ENCODE assay signal across 8 mouse cellular contexts in genomic region chr11:116127156-116127980, GRCm38 (mm10). TPM values are rescaled to one million over a fixed set of nuclear protein-coding genes. Genes with fewer than 3 reads are reported as not detected.
A peak's percentile ranks its signal among the peaks of the same experiment; 100 is the strongest.
DNase-seq lines count a peak whose midpoint lies in the region; ATAC-seq and TF ChIP-seq lines count a peak whose summit lies in the region.

TSS of gene Trim47 (minus strand) at chr11:116127210.

- ATAC-seq in hindbrain, embryonic 14.5 days (ENCODE audit: low FRiP score): no peak

- no peak for TF ChIP-seq POLR2A in myocyte (IDR thresholded peaks at IDR 0.05; ENCODE audit: insufficient read length, low read depth)

- H3K9me3 ChIP-seq in hindbrain, embryonic 14.5 days (ENCODE audit: control insufficient read depth, low read length): no peaks in the 10 kb centered on the region

- no peak within 1 kb of the TSS for H3ac ChIP-seq in myocyte (ENCODE audit: control insufficient read depth, insufficient read length)

- no peaks in the 10 kb centered on the region for H3K27me3 ChIP-seq in hindbrain, embryonic 14.5 days (ENCODE audit: control insufficient read depth, insufficient read depth, low read length)
- H3K27me3 ChIP-seq in myocyte (ENCODE audit: control insufficient read depth, insufficient read depth, insufficient read length): no peaks in the 10 kb centered on the region

- H3K27ac ChIP-seq in hindbrain, embryonic 14.5 days: no peak within 1 kb of the TSS

- no peak for DNase-seq in thymus, postnatal 0 days (ENCODE audit: low spot score)
- no peak for DNase-seq in thymus, postnatal 10 days (ENCODE audit: low spot score in 2 of 2)
- DNase-seq in gastrocnemius, postnatal 10 days: peak; percentile 77
- DNase-seq in hindbrain, embryonic 14.5 days (ENCODE audit: low spot score): no peak
- peak; percentile 82 for DNase-seq in liver
- peak; percentile 91 for DNase-seq in urinary bladder, postnatal 4 days (ENCODE audit: low spot score in 2 of 2)
- DNase-seq in right cerebral cortex, postnatal 25 days: no peak

- H3K4me1 ChIP-seq in hindbrain, embryonic 14.5 days (replicated peaks; ENCODE audit: control insufficient read depth, insufficient read depth, low read length): peaks cover 12% of the 10 kb centered on the region

- no peak within 1 kb of the TSS for H3K4me3 ChIP-seq in hindbrain, embryonic 14.5 days (replicated peaks; ENCODE audit: low read length)
- H3K4me3 ChIP-seq in myocyte: no peak within 1 kb of the TSS

- H3K9ac ChIP-seq in hindbrain, embryonic 14.5 days: 0 out of 2 replicates have a peak within 1 kb of the TSS, but pooled peaks have one; percentile 5

- H3K36me3 ChIP-seq in hindbrain, embryonic 14.5 days (replicated peaks; ENCODE audit: control insufficient read depth, insufficient read depth): peaks cover 10% of the 10 kb centered on the region; the same call in 1 of the 2 replicates
- no peaks in the 10 kb centered on the region for H3K36me3 ChIP-seq in myocyte (ENCODE audit: control insufficient read depth, insufficient read depth)

- no peaks in the 10 kb centered on the region for H3K79me2 ChIP-seq in myocyte (ENCODE audit: control insufficient read depth, insufficient read depth)

- H3K4me2 ChIP-seq in hindbrain, embryonic 14.5 days (replicated peaks): 0 out of 2 replicates have a peak within 1 kb of the TSS, but pooled peaks have one; percentile 9
- H3K4me2 ChIP-seq in myocyte (ENCODE audit: low read depth): no peak within 1 kb of the TSS

- WGBS in hindbrain, embryonic 14.5 days: 29% methylated on average over 23 of the region's 23 CpGs

TF ChIP-seq in myocyte, 11 proteins besides CTCF, POLR2A, EP300 and RAD21:
- TF ChIP-seq MYOD1 (IDR thresholded peaks at IDR 0.05; ENCODE audit: control insufficient read depth in 1 of 3, insufficient read length in 2 of 3, low read depth in 2 of 3): peak in 1 of 3 experiments; percentile 37
- no peak for TF ChIP-seq TCF12 (IDR thresholded peaks at IDR 0.05; ENCODE audit: insufficient read depth, poor library complexity, severe bottlenecking)
TF ChIP-seq in myocyte: peak in this region for 1.

RNA-seq across cellular contexts. Expression of gene Trim47, which starts in this region (rescaled TPM):
- 10.8 and 10.9 TPM in 2 replicates for polyA plus RNA-seq in thymus, postnatal 0 days (2015; fragmentation: Nextera tagmentation; extraction: Ambion mirVana)
- total RNA-seq in gastrocnemius, postnatal 10 days (2021): 10 to 100 TPM; 21.9 to 31.7 TPM
- 9.4 and 10.6 TPM in 2 replicates for polyA plus RNA-seq in hindbrain, embryonic 14.5 days (2014; fragmentation: Nextera tagmentation; extraction: Ambion mirVana)
- polyA plus RNA-seq in myocyte (2012; fragmentation: generic; extraction: Trizol): 101 TPM

Comparison
In these comparisons a context has a peak if more than half of its experiments do, and no peak if none do; other contexts are left out.
1. DNase-seq: peak in gastrocnemius, postnatal 10 days (single experiment), liver (single experiment) and urinary bladder, postnatal 4 days (2 of 2); none in thymus, postnatal 0 days (single experiment), thymus, postnatal 10 days (0 of 2), hindbrain, embryonic 14.5 days (single experiment) and right cerebral cortex, postnatal 25 days (single experiment).